Mouse (Mus musculus): ENCODE measurements around the gene Acot4.

GRCm38 (mm10) chr12:84067752-84068151, 29.6 kb downstream of the Acot4 start:
- TF ChIP-seq CTCF (IDR thresholded peaks at IDR 0.05; ENCODE audit: borderline replicate concordance, insufficient read depth, low read length) (no peak), POLR2A (IDR thresholded peaks at IDR 0.05; ENCODE audit: low read depth, low read length) (no peak)

Data from embryonic fibroblast, embryonic 13.5 days (primary cell).